Mouse (Mus musculus): Measurements from ENCODE around the gene Ephb1. TPM values are rescaled to one million over a fixed set of nuclear protein-coding genes. Genes with fewer than 3 reads are reported as not detected.

The Ephb1 gene
- polyA plus RNA-seq, 1 experiment: not detected

- no peak for TF ChIP-seq GATA1 (IDR thresholded peaks at IDR 0.05; ENCODE audit: low read length)
These were observed 243.0 kb downstream of the Ephb1 start for GRCm38 (mm10) chr9:102111471-102111870.

GRCm38 (mm10) chr9:102107978-102108377, 246.5 kb downstream of the Ephb1 start:
- TF ChIP-seq GATA1 (IDR thresholded peaks at IDR 0.05; ENCODE audit: low read length): no peak

GRCm38 (mm10) chr9:102107213-102107612, 247.3 kb downstream of the Ephb1 start:
- no peak for TF ChIP-seq GATA1 (IDR thresholded peaks at IDR 0.05; ENCODE audit: low read length)

GRCm38 (mm10) chr9:102096825-102097224, 257.7 kb downstream of the Ephb1 start:
- no peak for TF ChIP-seq GATA1 (IDR thresholded peaks at IDR 0.05; ENCODE audit: low read length)

GRCm38 (mm10) chr9:102088598-102088997, 265.9 kb downstream of the Ephb1 start:
- no peak for TF ChIP-seq GATA1 (IDR thresholded peaks at IDR 0.05; ENCODE audit: low read length)

GRCm38 (mm10) chr9:102086053-102086706, 268.3 kb downstream of the Ephb1 start:
- no peak for TF ChIP-seq GATA1 (IDR thresholded peaks at IDR 0.05; ENCODE audit: low read length)

- no peak for TF ChIP-seq GATA1 (IDR thresholded peaks at IDR 0.05; ENCODE audit: low read length)
These were observed 269.0 kb downstream of the Ephb1 start for GRCm38 (mm10) chr9:102085477-102085876.

GRCm38 (mm10) chr9:102080934-102081333, 273.6 kb downstream of the Ephb1 start:
- no peak for TF ChIP-seq GATA1 (IDR thresholded peaks at IDR 0.05; ENCODE audit: low read length)

- TF ChIP-seq GATA1 (IDR thresholded peaks at IDR 0.05; ENCODE audit: low read length): no peak
These were observed 275.3 kb downstream of the Ephb1 start for GRCm38 (mm10) chr9:102079151-102079550.

- TF ChIP-seq GATA1 (IDR thresholded peaks at IDR 0.05; ENCODE audit: low read length): no peak
These were observed 276.3 kb downstream of the Ephb1 start for GRCm38 (mm10) chr9:102078238-102078637.

GRCm38 (mm10) chr9:102075539-102075938, 279.0 kb downstream of the Ephb1 start:
- no peak for TF ChIP-seq GATA1 (IDR thresholded peaks at IDR 0.05; ENCODE audit: low read length)

GRCm38 (mm10) chr9:102073404-102073803, 281.1 kb downstream of the Ephb1 start:
- TF ChIP-seq GATA1 (IDR thresholded peaks at IDR 0.05; ENCODE audit: low read length): no peak

GRCm38 (mm10) chr9:102069151-102069882, 285.2 kb downstream of the Ephb1 start:
- TF ChIP-seq GATA1 (IDR thresholded peaks at IDR 0.05; ENCODE audit: low read length): no peak

GRCm38 (mm10) chr9:102066601-102067000, 287.9 kb downstream of the Ephb1 start:
- no peak for TF ChIP-seq GATA1 (IDR thresholded peaks at IDR 0.05; ENCODE audit: low read length)

- no peak for TF ChIP-seq GATA1 (IDR thresholded peaks at IDR 0.05; ENCODE audit: low read length)
These were observed 308.6 kb downstream of the Ephb1 start for GRCm38 (mm10) chr9:102045886-102046285.

- no peak for TF ChIP-seq GATA1 (IDR thresholded peaks at IDR 0.05; ENCODE audit: low read length)
These were observed 309.2 kb downstream of the Ephb1 start for GRCm38 (mm10) chr9:102045111-102045861.
